Mouse (Mus musculus): ENCODE measurements around the gene Kcns3.

The Kcns3 gene

DNA sequence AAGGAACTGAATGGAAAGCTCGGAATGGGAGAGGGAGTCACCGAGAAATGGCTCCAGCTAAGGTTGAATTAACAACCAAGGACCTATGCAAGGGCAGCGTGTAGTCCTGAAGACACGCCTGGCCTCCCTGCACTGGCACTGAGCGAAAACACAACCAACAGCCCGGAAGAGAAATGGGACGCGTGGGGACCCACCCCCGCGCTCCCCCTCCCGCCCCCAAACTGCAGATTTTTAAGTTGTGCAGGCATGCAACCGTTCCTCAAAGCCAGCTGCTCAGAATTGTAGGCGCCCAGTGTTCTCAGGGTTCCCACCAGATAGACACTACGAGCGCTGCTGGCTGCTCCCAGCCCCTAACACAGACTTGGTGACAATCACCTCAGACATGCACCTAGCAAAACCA is at the start of gene Kcns3:
Kcns3 (minus strand) TSS at position 42 of the 400 bp plus-strand sequence.
- DNase-seq (ENCODE audit: low spot score in 2 of 2) = peak; percentile 5 to 18

DNA sequence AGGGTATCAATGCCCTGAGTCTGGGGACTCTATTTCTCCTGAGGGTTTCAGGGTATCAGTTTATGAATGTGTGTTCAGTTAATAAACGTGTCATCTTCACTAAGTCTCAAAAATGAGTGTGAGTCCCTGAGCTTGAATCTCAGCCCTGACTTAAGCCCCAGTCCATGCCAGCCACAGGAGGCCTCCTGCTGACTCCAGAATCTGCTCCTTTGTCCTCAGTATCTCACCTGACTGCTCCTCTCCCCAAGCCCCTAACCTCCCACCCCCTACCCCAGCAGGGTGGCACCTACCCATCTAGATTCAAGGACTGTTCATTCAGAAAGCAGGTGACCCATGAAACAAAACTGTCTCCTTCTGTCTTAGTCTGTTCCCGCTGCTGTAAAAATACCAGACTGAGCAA is 47.7 kb upstream of the Kcns3 start:
- no peak for DNase-seq (ENCODE audit: low spot score in 2 of 2)

DNA sequence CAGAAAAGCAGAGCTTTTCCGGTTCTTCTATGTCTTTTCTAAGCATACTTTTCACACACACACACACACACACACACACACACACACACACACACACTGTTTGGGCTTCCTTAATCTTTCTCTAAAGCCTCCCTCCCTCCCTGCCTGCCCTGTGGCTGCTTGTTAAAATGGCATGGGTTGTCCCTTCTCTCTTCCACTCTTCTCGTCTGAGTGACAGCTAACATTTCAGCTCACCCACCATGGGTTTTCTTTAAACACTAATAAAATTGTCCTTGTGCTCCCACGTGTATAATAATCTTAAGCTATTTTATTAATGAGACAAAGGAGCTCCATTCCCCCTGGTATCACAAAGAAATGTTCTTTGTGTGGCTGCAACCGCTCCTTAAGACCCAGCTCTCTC is 47.2 kb upstream of the Kcns3 start:
- no peak for DNase-seq (ENCODE audit: low spot score in 2 of 2)

DNA sequence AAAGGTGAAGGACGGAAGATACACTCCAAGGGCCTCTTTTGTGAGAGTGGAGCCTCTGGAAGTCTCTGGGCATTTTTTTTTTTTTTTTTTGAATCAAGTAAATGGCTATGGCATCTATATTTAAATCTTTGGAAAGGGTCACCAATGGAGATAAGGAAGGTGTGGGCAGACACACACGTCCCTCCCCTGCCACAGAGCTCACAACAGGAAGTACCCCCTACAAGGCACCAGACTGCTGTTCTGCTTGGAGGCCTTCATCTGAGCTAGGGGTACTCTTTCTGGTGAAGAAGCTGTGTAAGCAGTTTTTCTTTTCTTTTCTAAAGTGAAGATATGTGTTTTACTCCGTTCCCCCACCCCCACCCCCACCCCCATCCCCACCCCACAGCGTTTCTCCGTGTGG is 46.0 kb upstream of the Kcns3 start:
- no peak for DNase-seq (ENCODE audit: low spot score in 2 of 2)

DNA sequence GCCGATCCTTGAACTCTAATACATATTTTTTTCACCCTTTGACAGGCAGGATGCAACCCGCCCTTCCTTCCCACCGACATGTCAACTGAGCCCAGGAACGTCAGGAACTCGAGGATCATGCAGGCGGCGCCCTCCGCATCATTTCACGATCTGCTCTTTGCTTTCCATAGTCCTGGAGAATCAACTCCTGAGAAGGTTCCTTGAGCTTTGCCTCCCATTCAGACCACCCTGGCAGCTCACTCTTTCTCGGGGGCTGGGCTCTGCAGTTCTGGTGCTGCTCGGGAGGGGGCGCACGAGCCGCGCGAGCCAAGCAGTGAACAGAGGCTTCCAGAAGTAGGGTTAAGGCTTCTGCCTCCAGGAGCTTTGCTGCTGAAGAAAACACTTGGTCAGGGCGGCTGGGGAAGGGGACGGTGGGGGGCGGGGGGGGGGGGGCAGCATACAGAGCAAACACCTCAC is 45.3 kb upstream of the Kcns3 start:
- DNase-seq (ENCODE audit: low spot score in 2 of 2) = peak; percentile 63 to 68

DNA sequence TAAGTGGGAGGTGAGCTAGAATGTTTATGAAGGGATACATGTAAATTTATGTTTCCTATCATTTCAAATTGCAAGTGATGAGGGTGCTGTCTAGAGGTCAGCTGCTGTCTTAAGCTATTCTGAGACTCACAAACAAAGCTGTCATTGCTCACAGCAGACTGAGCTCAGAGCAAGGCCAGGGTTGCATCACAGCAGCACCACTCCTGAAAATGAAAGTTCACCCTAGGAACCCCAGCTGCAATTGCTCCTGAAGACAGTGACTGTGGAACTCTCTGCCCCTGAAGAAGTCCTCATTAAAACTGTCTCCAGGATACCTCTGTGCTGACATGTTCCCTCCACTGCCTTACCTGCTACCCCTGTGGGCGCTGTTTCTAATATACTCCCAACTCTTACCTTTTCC is 44.2 kb upstream of the Kcns3 start:
- no peak for DNase-seq (ENCODE audit: low spot score in 2 of 2)

DNA sequence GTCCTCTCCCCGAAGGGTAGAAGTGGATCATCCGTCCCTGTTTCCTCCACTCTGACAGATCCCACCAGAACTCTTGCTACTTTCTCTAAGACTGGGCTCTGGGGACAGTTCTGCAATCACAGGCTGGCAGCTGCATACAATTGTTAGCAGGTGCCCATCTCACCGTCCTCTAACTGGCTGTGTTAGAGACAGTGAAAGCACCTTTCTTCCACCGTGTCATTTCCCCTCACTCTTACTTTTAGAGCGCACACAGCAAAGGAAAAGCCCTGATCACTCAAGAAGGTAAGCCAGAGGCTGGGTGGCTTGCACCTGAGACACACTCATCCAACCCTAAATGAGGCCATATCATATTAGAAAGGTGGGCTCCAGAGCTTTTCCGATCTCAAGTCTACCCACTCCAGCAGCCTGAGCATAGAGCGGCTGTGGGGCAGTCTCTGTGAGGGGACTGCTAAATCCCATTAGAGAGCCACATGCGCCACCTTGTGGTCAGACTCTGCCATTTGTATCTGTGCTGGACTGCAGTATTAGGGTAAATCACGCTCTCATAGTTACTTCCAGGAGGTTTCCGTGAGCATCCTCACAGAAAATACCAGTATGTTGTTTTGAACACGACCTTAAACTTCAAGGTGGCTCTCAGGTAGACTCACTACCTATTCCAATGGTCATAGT is 27.8 kb upstream of the Kcns3 start:
- DNase-seq (ENCODE audit: low spot score in 2 of 2) = peak; percentile 94 to 95

DNA sequence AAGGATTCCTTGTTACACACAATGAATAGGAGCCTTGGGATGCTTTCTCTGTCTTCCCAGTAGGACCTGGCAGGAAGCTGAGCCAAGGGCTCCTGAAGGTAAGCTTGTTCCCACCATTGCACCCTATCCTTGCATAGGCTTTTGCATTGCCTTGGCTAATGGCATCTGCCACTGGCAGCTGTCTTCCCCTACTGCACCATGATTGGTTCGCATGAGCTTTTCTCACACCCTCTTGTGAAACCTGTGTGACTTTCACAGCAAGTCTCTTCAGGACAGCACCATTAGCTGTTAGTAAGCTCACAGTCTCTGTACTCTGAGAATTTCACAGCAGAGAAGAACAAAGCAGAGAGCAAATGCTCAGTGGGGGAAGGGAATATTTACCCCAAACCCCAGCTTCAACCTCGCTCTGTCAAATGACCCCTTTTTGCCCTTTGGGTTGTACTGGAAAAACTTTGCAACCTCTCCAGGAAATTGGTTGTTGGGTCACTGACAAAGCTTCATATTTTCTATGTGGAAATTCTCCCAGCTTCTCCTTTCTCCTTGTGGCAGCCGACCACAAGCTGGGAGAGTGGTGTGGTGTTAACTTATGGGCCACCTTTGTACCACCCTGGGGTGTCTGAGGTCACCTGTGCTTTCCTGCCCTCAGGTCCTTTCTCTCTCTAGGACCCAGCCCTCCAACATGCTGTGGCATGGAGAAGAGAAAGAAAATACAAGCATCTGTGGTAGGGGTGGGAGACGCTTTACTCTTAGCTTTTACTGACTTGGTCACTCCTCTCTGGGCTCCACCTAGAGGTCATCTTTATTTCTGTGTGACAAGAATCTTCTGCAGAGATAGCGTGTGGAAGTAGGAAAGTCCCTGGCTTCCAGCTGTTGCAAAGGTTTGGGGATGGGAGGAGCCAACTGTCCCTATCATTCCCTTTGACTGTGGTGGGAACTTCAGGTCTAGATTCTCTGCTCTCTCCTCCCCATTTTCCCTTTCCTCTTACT is 26.8 kb upstream of the Kcns3 start:
- DNase-seq (ENCODE audit: low spot score in 2 of 2) = no peak

DNA sequence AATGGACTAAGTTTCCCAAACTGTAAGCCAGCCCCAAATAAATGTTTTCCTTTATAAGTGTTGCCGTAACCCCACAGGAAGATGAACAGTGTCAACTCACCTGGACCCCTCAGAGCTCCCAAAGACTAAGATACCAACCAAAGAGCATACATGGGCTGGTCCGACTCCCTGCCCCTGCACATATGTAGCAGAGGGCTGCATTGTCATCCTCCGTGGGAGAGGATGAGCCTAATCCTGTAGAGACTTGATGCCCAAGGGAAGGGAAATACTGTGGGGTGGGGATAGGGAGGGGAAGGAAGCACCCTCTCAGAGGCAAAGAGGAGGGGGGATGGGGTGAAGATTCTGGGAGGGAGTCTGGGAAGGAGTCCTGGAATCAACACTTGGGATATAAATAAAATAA is 7.8 kb upstream of the Kcns3 start:
- DNase-seq (ENCODE audit: low spot score in 2 of 2) = no peak

DNA sequence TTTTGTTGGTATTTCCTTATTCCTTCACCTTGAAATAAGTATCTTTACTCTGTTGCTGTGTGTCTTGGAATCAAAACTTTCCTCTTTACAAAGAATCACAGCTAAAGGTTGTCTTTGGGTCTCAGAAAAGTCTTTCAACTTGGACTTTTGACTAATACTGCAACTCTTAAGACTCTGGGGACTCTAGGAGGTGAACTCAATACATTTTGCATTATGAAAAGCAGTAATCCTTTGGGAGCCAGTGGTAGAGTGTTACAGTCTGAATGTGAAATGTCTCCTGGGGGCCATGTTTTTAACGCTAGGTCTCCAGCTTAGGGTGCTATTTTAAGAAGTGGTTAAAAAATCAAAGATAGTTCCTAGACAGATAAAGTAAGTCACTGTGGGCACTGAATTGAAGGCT is 4.3 kb upstream of the Kcns3 start:
- DNase-seq (ENCODE audit: low spot score in 2 of 2) = no peak

DNA sequence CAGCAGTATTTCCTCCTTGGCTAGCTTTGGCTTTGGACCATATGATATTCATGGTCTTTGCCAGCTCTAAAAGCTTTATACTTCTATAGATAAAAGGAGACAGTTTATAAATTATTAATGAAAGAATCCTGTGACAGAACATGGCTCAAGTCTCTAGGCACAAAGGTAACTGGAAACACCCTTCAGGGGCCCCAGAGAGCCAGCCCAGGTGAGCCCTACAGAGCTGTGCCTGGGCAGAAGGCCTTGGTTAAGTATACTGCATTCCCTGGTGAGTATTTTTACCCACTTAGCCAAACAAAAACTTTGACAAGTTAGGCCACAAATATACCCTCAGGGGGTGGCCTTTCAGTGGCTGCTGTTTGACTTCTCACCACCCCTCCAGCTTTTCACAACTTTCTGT is 2.7 kb upstream of the Kcns3 start:
- no peak for DNase-seq (ENCODE audit: low spot score in 2 of 2)

DNA sequence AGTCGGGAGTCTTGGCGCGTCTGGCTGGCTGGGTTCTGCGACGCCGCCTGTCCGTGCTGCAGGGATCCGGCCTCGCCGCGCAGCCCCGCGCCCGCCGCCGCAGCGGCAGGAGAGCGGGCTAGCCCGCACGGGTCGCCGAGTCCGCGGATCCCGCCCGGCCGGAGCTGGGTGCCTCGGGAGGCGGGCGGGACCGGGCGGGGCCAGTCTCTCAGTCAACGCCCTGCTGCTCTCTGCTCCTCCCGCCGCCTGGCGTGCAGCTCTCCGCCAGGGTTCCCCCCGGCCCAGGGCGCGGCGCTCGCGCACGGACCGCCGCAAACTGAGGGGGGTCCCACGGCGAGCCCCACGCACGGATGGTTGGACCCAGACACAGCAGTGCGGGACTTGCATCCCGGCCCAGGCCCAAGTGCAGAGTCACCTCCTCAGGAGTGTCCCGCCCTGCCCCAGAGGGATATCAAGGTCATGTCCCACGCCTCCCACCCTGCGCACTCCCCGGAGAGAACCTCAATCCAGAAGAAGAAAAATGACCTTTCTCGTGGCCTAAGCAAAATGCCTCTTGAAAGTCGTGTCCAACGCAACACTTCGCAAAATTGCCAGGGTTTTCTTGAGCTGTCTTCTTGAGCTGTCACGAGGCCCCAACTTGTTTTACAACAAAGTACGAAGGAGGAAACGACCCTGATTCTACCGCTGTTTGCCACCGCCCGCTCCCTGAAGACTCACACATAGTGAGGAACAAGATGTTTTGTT is 492 bp downstream of the Kcns3 start:
- peak; percentile 4 to 27 for DNase-seq (ENCODE audit: low spot score in 2 of 2)

DNA sequence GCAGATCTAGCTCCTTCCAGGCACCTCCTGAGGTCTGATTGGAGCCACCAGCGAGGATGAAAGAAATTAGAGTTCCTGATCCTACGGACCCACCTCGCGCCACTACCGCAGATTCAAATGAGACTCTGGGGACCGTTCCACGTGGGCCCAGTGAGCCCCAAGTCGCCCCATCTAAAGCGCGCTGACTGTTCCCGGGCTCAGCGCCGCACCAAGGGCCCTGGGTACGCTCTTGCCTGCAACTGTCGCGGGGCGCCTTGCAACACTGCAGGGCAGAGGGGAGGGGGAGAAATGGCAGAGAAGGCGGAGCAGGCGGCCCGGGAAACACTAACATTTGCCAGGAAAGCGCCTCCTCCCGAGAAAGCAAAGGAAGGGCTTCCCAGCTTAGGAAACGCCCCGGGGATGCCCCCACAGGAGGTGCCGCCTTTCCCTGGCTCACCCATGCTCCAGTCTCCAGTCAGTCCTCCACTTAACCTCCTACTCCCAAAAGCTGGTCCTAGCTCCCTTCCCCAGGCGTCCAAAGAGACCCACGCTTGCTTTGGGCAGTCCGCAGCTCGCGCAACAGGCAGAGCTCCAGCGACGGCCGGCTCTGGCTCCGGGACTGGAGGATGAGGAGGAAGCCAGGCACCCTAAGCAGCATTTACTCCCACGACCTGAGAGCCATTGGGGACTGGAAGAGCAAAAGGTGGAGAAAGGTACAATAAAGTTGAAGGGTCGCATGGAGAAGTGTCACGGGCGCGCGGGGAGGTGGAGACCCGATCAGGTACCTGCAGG is 1.2 kb downstream of the Kcns3 start:
- peak; percentile 19 to 29 for DNase-seq (ENCODE audit: low spot score in 2 of 2)

DNA sequence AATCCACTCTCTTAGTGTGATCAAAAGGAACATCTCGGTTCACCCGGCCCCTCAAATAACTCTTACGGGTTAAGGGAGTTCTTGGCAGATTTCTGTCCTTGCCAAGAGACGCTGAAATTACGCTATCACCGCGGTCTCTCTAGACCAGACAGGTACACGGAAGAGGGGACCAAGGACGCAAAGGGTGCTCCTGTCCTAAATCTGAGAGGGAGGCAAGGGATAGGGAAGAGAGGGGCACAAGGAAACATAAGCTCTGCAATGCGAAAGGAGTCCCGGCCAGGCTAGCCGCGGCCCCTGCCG is 1.8 kb downstream of the Kcns3 start:
- peak in 1 of 2 experiments; percentile 4 for DNase-seq (ENCODE audit: low spot score in 2 of 2)

DNA sequence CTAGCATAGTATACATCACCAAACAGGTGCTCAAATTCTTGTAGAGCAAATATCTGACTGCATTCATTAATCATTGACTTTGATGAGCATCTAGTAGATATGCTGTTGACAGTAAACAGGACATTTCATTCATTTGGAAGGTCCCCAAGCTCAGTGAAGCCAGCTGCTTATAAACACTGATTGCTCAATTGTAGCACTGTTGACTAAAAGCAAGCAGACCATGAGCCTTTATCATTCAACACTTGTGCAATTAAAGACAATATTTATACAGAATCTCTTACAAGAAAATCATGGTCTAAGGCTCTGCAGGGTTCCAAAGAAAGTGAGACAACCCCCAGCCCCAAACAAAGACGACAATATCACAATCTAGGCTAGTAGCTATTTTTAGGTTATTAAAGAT is 6.0 kb downstream of the Kcns3 start:
- DNase-seq (ENCODE audit: low spot score in 2 of 2) = no peak

DNA sequence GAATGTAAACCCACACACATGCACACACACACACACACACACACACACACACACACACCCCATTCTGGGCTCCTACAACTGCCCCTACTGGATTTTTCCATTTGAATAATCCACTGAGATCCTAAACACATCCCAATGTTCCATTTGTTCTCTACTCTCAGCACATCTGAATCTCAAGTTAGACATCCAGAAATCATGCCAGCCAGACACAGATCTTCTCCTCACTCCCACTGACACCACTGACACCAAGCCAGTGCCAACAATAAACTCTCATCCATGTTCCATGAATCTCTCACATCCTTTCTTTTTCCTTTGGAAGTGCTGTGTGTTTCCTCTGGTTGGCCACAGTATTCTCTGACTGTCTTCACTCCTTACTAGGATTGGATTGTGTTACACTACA is 18.4 kb downstream of the Kcns3 start:
- no peak for DNase-seq (ENCODE audit: low spot score in 2 of 2)

DNA sequence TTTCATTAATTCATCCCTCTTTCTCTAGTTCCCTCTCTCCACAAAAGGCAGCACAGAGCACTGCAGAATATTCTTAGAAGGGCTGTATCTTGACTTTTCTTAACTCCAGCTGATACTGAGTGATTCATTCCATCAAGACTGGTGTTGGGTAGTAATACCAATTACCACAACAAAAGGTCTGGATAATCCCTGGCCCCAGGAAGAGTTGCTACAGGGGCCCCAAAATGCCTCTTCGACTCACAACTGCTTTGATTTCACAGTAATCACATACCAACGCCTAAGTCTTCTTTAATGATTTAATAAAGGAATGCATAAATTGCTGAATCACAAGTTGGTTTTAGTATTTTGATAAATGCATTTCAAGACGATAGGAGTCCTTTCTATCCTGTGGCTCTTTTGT is 21.7 kb downstream of the Kcns3 start:
- no peak for DNase-seq (ENCODE audit: low spot score in 2 of 2)

DNA sequence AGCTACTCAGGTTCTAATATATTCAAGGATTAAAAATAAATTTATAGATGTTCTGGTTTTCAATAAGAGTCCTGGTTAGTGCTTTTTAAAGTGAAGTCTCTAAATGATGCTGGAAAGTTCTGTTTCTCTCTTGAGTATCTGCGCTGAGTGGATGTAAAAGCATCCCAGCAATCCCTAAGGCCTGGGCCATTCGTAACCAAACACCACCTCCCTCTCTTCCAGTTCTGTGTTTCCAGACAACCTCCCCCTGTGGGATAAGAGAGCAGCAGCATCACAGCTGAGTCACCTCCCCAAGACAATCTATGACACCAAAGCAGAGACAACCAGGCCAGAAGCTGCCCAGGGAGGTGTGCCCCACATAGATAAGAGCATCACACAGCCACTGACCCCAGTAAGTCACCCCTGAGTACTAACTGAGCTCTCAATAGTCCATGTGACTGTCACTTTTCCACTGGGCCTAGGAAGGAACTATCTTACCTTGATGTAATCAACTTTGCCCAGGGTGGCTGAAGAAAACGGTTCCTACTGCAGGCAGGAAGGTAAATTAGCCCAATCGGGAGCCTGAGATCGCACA is 24.6 kb downstream of the Kcns3 start:
- no peak for DNase-seq (ENCODE audit: low spot score in 2 of 2)

DNA sequence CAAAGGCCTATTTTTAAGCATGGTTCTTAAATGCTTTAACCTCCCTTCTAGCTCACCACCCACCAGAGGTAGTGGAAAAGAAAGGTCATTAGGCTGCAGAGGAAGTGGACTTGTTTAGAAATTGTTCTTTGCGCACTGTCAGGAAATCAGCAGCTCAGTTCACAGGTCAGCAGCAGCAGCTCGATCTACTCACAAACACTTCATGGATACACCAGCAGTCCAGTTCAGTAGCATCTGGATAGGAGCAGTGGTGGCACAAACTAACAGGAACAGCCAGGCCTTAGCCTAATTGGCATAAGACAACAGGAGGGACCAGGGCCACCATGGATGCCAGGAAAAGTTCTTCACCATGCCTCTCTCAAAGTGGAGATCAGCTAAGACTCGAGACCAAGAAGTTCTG is 49.3 kb downstream of the Kcns3 start:
- DNase-seq (ENCODE audit: low spot score in 2 of 2) = no peak

DNA sequence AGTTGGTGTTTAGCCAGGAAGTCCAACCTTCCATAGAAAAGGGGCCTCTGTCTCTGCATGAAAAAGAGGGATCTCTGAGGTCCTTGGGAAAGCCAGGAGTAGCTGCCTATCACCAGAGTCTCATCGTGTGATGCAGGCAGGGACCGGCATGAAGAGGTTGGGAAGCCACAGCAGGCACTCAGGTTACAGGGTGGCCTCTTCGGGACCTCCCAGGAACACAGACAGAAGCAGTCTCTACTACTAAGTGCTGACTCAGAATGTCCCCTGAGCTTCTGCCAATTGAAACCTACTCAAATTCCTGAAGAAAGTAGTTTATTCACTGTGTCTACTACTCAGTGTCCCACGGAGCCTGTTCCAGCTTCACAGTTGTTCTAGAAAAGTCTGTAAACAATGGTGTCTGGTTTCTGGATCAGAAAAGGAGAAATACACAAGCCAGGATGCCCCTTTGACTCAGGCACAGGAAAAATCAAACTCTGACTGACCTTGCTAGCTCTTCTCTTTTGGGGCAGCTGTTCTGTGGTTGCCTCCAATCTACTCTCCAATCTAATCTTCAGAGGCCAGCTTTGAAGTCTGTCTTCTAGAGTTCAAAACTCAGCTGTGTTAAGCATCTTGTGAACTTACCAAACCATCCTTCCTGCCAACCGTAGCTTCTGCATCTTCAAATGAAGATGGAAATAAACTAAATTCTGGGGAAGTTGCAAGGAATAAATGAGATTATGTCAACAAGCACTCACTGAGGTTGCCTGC is 62.1 kb downstream of the Kcns3 start:
- DNase-seq (ENCODE audit: low spot score in 2 of 2) = no peak

DNA sequence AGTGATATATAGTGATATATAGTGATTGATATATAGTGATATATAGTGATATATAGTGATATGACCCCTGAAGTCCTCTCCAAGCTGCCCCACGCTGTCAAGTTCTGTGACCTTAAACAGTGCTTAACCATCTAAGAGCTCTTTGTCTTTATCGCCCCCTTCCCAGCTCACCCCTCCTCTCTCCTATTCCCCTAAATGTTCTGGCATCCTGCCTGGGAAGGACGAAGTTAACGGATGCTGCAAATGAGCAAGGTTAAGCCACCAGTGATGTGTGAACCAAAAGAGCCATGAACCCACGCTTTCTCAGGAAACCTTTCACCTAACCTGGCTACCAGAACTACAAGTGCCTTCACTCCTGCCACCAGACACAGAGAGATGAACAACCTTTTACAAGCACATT is 64.0 kb downstream of the Kcns3 start:
- no peak for DNase-seq (ENCODE audit: low spot score in 2 of 2)
